Mouse (Mus musculus): ENCODE results near the gene Klhl8. TPM values are rescaled to one million over a fixed set of nuclear protein-coding genes. Genes with fewer than 3 reads are reported as not detected.
"Not testable (repeated sequence)": the region's sequence is repeated elsewhere in the genome, so short reads cannot be mapped to it uniquely, and the experiment has no call there.

Klhl8 gene
- polyA plus RNA-seq, 1 experiment: 9.4 TPM

DNA sequence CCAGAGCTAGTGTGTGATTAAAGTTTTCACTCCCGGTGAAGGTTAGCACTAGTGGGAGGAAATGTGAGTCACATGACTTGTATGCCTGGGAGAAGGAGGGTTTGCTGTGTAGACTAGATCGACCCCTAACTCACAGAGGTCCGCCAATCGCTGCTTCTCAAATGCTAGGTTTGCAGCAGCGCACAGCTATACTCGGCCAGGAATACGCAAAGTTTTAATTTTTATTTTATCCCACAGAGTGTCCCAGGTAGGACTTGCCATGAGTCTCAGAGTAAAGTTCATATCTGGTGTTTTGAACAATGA is 28.2 kb upstream of the Klhl8 start:
- 78% methylated on average over 7 of the region's 7 CpGs for WGBS
- DNase-seq: no peak
- no peak overlapping the region for H3K27ac ChIP-seq (ENCODE audit: control insufficient read depth, insufficient read depth, low read length)
- H3K4me3 ChIP-seq (ENCODE audit: control insufficient read depth, insufficient read depth, low read length): no peak overlapping the region
- TF ChIP-seq CTCF (IDR thresholded peaks at IDR 0.05; ENCODE audit: borderline replicate concordance, control insufficient read depth, extremely low read depth, insufficient read depth, low read length, poor library complexity) (no peak), POLR2A (IDR thresholded peaks at IDR 0.05; ENCODE audit: control insufficient read depth, extremely low read depth, insufficient read depth, low read length, poor library complexity) (no peak)
- no peaks in the 10 kb centered on the region for H3K36me3 ChIP-seq (ENCODE audit: control insufficient read depth, insufficient read depth, low read length)
- H3K27me3 ChIP-seq (ENCODE audit: control insufficient read depth, insufficient read depth, low read length): no peaks in the 10 kb centered on the region
- no peaks in the 10 kb centered on the region for H3K4me1 ChIP-seq (replicated peaks; ENCODE audit: control insufficient read depth, insufficient read depth, low read length)

DNA sequence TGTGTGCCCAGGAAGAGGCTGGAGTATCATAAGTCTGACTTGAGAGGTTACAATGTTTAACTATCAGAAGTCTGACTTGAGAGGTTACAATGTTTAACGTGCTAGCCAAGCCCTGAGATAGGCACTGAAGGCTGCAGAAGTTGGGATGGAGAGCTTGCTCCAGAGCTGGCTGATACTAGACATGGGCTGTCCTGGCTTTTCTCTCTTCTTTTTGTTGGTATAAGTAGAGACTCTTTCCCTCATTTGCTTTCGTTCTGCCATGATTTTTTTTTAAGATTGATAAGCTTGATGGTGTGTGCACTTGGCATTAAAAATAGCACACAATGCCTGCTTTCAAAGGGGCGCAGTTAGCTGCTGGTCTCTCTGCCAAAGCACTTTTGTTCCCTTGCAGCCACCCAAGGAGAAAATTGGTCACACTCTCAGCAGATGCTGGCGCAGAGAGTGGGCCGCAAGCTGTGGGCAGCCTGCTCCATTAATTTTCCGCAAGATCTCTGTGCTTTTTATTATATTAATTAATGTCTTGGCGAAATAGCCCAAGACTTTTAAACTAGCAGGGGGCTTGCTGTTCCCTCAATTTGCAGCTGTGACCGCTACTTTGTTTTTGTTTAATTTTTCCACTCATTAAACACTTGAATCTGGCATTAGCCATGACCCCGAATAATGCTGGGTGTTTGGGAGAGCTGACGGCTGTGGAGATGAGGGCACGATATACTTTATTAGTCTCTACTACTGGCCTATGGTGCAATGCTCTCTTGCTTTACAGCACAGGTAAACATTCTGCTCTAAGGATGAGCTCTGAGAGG is 27.7 kb upstream of the Klhl8 start:
- no peak for TF ChIP-seq POLR2A (IDR thresholded peaks at IDR 0.05; ENCODE audit: control insufficient read depth, extremely low read depth, insufficient read depth, low read length, poor library complexity)
- no peak for TF ChIP-seq CTCF (IDR thresholded peaks at IDR 0.05; ENCODE audit: borderline replicate concordance, control insufficient read depth, extremely low read depth, insufficient read depth, low read length, poor library complexity)
- no peak overlapping the region for H3K4me3 ChIP-seq (ENCODE audit: control insufficient read depth, insufficient read depth, low read length)
- no peak overlapping the region for H3K27ac ChIP-seq (ENCODE audit: control insufficient read depth, insufficient read depth, low read length)
- no peaks in the 10 kb centered on the region for H3K4me1 ChIP-seq (replicated peaks; ENCODE audit: control insufficient read depth, insufficient read depth, low read length)
- no peak for DNase-seq
- 93% methylated on average over 11 of the region's 11 CpGs for WGBS
- H3K27me3 ChIP-seq (ENCODE audit: control insufficient read depth, insufficient read depth, low read length): no peaks in the 10 kb centered on the region
- H3K36me3 ChIP-seq (ENCODE audit: control insufficient read depth, insufficient read depth, low read length): no peaks in the 10 kb centered on the region

DNA sequence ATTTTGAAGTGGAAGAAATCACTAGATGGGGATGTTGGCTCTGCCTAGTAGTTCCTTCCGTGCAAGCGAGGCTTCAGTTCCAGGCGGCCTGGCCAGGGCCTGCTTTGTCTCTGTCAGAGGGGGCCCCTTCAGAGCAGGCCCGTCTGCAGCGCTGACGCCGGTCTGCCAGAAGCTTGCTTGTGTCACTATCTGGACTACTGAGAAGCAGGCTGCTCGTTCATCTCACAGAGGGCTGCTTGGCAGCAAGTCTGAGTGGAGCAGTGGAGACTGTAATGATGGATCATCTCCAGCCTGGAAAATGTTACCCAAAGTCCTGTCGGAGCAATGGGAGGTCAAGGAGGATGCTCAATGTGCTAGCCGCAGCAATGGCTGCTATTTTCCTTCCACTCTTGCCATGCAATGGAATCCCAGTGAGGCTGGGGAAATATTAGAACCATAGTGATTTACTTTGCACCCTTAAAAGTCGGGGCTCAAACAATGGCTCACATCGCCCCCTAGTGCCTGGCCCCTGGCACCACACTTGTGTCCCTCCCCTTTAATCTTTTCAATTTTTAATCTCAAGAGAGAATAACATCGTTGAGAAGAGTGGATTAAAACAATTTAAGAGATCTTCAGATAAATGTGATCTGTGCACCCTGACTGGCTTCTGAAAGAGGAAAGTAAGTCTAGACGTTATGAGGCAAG is 26.0 kb upstream of the Klhl8 start:
- Histone ChIP-seq H3K36me3 (ENCODE audit: control insufficient read depth, insufficient read depth, low read length) (no peaks in the 10 kb centered on the region), H3K27me3 (ENCODE audit: control insufficient read depth, insufficient read depth, low read length) (no peaks in the 10 kb centered on the region), H3K4me3 (ENCODE audit: control insufficient read depth, insufficient read depth, low read length) (no peak overlapping the region), H3K4me1 (replicated peaks; ENCODE audit: control insufficient read depth, insufficient read depth, low read length) (no peaks in the 10 kb centered on the region), H3K27ac (ENCODE audit: control insufficient read depth, insufficient read depth, low read length) (no peak overlapping the region)
- no peak for TF ChIP-seq POLR2A (IDR thresholded peaks at IDR 0.05; ENCODE audit: control insufficient read depth, extremely low read depth, insufficient read depth, low read length, poor library complexity)
- TF ChIP-seq CTCF (IDR thresholded peaks at IDR 0.05; ENCODE audit: borderline replicate concordance, control insufficient read depth, extremely low read depth, insufficient read depth, low read length, poor library complexity): peak; percentile 56; the same call in 1 of the 2 replicates
- WGBS: 63% methylated on average over 14 of the region's 14 CpGs
- peak; percentile 35 for DNase-seq

DNA sequence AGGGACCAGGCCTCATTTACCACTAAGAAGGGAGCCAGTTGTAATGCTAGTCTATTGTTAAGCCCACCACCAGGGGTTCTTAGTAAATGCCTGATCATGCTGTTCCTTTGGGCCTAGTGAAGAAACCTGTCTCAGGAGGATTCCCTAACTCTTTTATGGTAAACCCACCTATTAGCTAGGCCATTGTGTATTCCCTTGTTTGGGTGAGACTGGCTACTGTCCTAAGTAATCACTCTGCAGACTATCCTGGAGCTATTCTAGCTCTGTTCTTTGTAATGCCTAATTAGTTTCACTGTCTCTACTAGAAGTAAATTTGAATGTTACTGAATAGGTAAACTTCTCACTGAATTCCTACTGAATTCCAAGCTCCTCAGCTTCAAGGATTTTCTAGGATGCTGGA is 20.9 kb upstream of the Klhl8 start:
- H3K4me1 ChIP-seq (replicated peaks; ENCODE audit: control insufficient read depth, insufficient read depth, low read length); DNase-seq; H3K36me3 ChIP-seq (ENCODE audit: control insufficient read depth, insufficient read depth, low read length); H3K27me3 ChIP-seq (ENCODE audit: control insufficient read depth, insufficient read depth, low read length); H3K27ac ChIP-seq (ENCODE audit: control insufficient read depth, insufficient read depth, low read length); H3K4me3 ChIP-seq (ENCODE audit: control insufficient read depth, insufficient read depth, low read length): not testable (repeated sequence)

DNA sequence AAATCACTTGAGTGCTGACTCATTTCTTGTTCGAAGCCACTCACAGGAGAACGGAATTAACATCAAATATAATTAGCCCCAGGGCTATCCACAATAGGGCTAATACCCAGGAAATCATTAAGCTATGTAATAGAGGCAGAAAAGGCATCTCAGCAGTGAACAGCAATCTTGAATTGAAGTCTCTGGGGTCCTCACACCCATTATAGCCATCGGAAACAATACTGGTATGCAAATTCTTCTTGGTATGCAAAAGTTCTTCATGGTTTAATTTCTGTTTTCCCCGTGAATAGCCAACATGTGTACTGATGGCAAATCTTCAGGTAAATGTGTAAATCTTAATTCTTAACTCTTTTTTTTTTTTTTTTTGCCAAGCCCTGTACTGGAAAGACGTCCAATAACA is 19.5 kb upstream of the Klhl8 start:
- TF ChIP-seq POLR2A (IDR thresholded peaks at IDR 0.05; ENCODE audit: control insufficient read depth, extremely low read depth, insufficient read depth, low read length, poor library complexity): no peak
- TF ChIP-seq CTCF (IDR thresholded peaks at IDR 0.05; ENCODE audit: borderline replicate concordance, control insufficient read depth, extremely low read depth, insufficient read depth, low read length, poor library complexity): no peak
- no peak for DNase-seq
- 55% methylated on average over 5 of the region's 5 CpGs for WGBS

DNA sequence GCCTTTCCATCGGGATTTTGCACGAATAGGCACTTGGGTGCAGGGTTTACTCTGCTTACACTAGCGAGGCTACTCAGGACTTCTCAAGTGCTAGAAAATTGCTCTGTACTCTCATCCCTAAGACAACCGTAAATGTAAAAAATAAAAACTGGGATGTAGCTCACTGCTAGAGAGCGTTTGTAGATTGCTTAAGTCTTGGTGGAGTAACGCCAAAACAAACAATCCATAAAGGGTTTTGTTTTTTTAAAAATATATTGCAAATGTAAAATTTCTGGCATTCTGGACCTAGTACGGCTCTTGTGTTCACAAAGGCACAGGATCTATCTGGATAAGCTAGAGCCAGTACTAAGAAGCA is 17.1 kb upstream of the Klhl8 start:
- Histone ChIP-seq H3K4me3 (ENCODE audit: control insufficient read depth, insufficient read depth, low read length) (no peak overlapping the region), H3K36me3 (ENCODE audit: control insufficient read depth, insufficient read depth, low read length) (no peaks in the 10 kb centered on the region), H3K27me3 (ENCODE audit: control insufficient read depth, insufficient read depth, low read length) (no peaks in the 10 kb centered on the region), H3K4me1 (replicated peaks; ENCODE audit: control insufficient read depth, insufficient read depth, low read length) (peaks cover 6% of the 10 kb centered on the region), H3K27ac (ENCODE audit: control insufficient read depth, insufficient read depth, low read length) (no peak overlapping the region)
- DNase-seq: no peak
- 94% methylated on average over 7 of the region's 7 CpGs for WGBS
- TF ChIP-seq POLR2A (IDR thresholded peaks at IDR 0.05; ENCODE audit: control insufficient read depth, extremely low read depth, insufficient read depth, low read length, poor library complexity) (no peak), CTCF (IDR thresholded peaks at IDR 0.05; ENCODE audit: borderline replicate concordance, control insufficient read depth, extremely low read depth, insufficient read depth, low read length, poor library complexity) (no peak)

More for the DNA sequence above, 19.5 kb upstream of the Klhl8 start:
- Histone ChIP-seq H3K36me3 (ENCODE audit: control insufficient read depth, insufficient read depth, low read length) (no peaks in the 10 kb centered on the region), H3K27me3 (ENCODE audit: control insufficient read depth, insufficient read depth, low read length) (no peaks in the 10 kb centered on the region), H3K27ac (ENCODE audit: control insufficient read depth, insufficient read depth, low read length) (no peak overlapping the region), H3K4me1 (replicated peaks; ENCODE audit: control insufficient read depth, insufficient read depth, low read length) (peaks cover 6% of the 10 kb centered on the region), H3K4me3 (ENCODE audit: control insufficient read depth, insufficient read depth, low read length) (no peak overlapping the region)
